Mouse (Mus musculus): ENCODE data around the gene Grpel1.

GRCm38 (mm10) chr5:36515126-36515525 lies 50.3 kb downstream of the Grpel1 start:
- TF ChIP-seq POLR2A (IDR thresholded peaks at IDR 0.05; ENCODE audit: extremely low read depth, insufficient read depth, low read length) = no peak
- TF ChIP-seq CTCF (IDR thresholded peaks at IDR 0.05; ENCODE audit: extremely low read depth, insufficient read depth, low read length) = no peak
